Mouse (Mus musculus): ENCODE results near the gene Slc9b2. TPM values are rescaled to one million over a fixed set of nuclear protein-coding genes. Genes with fewer than 3 reads are reported as not detected.

Slc9b2 gene
- polyA plus RNA-seq, 1 experiment from 2014 or later = 1.1 TPM

DNA sequence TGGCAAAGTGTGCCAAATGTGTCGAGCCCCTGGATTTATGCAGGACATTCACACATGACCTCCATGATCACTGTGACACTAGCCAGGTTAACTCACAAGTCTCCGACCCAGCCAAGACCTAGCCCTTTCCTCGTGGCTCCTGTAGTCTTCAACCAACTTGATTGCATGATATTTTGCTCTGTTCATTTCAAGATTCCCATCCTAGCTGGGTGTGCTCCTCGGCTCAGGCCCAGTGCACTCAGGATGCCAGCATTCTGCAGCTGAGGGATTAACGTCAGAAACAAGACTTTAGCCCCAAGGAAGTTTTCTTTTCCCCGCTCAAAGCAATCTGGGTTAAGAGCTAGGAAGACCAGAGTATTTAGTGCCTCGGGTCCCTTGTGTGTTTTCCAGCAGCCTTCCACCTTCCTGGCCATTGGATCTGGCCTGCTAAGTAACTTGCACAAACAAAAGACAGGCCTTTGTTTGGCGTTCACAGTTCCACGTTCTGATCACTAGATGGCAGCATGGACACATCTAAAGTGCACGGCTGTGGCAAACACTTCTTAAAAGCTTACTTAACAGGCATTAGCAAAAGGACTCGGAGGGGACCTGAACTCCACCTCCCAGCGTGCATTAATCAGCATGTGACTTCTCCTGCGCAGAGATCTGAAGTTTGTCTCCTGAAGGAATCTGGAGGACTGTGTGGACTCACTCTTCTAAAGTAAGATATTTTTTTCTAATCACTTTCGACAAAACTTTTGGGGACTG lies 26.7 kb upstream of the Slc9b2 start, which contains the start of gene Bdh2:
Gene Bdh2, plus strand, starts transcription at position 553 of the 747 bp plus-strand sequence.
- Histone ChIP-seq H3K4me2 (peak within 1 kb of the TSS; percentile 45), H3K27ac (ENCODE audit: low read depth, low read length) (no peak within 1 kb of the TSS), H3K9me3 (replicated peaks; ENCODE audit: control insufficient read depth, low read length) (no peaks in the 10 kb centered on the region), H3K4me1 (ENCODE audit: control insufficient read depth, insufficient read depth, low read length) (no peaks in the 10 kb centered on the region), H3K9ac (ENCODE audit: low read depth, low read length) (no peak within 1 kb of the TSS), H3K4me3 (ENCODE audit: low read depth, low read length) (no peak within 1 kb of the TSS), H3K27me3 (ENCODE audit: control insufficient read depth, insufficient read depth, low read length) (no peaks in the 10 kb centered on the region), H3K36me3 (ENCODE audit: control insufficient read depth, insufficient read depth, low read length) (no peaks in the 10 kb centered on the region)
- no peak; the same call in 1 of the 2 replicates for ATAC-seq (replicated peaks; ENCODE audit: insufficient number of reproducible peaks, low FRiP score, low TSS enrichment)
- 23% methylated on average over 14 of the region's 14 CpGs for WGBS (ENCODE audit: insufficient replicate concordance)

DNA sequence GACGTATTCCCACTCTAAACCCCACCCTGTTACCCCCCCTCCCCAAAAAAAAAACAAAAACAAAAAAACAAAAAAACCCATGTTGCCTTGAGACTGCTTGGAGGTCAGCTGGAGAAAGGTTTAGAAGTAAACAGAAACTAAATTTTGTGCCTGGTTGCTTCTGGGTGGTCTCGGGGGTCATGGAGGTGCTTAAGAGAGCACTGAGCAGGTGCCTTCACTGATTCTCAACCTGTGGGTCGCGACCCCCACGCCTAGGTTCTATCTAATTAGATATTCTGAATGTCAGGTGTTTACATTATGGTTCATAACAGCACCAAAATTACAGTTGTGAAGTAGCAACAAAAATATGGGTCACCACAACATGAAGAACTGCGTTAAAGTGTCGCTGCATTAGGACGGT lies 25.8 kb upstream of the Slc9b2 start:
- Histone ChIP-seq H3K4me1 (ENCODE audit: control insufficient read depth, insufficient read depth, low read length) (no peaks in the 10 kb centered on the region), H3K4me3 (ENCODE audit: low read depth, low read length) (no peak overlapping the region), H3K9ac (ENCODE audit: low read depth, low read length) (no peak overlapping the region), H3K4me2 (no peak overlapping the region), H3K27me3 (ENCODE audit: control insufficient read depth, insufficient read depth, low read length) (no peaks in the 10 kb centered on the region), H3K36me3 (ENCODE audit: control insufficient read depth, insufficient read depth, low read length) (no peaks in the 10 kb centered on the region), H3K27ac (ENCODE audit: low read depth, low read length) (no peak overlapping the region), H3K9me3 (replicated peaks; ENCODE audit: control insufficient read depth, low read length) (no peaks in the 10 kb centered on the region)
- no peak for ATAC-seq (replicated peaks; ENCODE audit: insufficient number of reproducible peaks, low FRiP score, low TSS enrichment)
- 82% methylated on average over 8 of the region's 8 CpGs for WGBS (ENCODE audit: insufficient replicate concordance)

DNA sequence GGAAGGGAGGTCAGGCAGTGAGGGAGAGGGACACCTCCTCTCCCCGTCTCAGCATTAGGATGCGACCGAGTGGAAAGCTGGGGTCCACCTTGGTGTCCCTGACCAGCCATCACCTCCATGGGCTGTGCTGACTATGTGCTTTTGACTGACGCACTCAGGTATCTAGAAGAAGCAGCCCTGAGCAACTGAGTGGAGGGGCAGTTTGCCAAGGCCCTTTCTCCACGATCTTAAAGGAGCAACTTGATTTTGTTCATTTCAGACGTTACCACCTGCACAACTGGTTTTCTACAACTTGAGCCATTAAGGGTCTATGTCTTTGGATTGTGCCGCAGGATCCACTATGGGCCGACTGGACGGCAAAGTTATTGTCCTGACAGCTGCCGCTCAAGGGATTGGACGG lies 22.2 kb upstream of the Slc9b2 start:
- Histone ChIP-seq H3K9me3 (replicated peaks; ENCODE audit: control insufficient read depth, low read length) (no peaks in the 10 kb centered on the region), H3K27ac (ENCODE audit: low read depth, low read length) (no peak overlapping the region), H3K4me2 (no peak overlapping the region), H3K4me1 (ENCODE audit: control insufficient read depth, insufficient read depth, low read length) (no peaks in the 10 kb centered on the region), H3K27me3 (ENCODE audit: control insufficient read depth, insufficient read depth, low read length) (no peaks in the 10 kb centered on the region), H3K4me3 (ENCODE audit: low read depth, low read length) (no peak overlapping the region), H3K9ac (ENCODE audit: low read depth, low read length) (no peak overlapping the region), H3K36me3 (ENCODE audit: control insufficient read depth, insufficient read depth, low read length) (no peaks in the 10 kb centered on the region)
- 85% methylated on average over 11 of the region's 11 CpGs for WGBS (ENCODE audit: insufficient replicate concordance)
- no peak for ATAC-seq (replicated peaks; ENCODE audit: insufficient number of reproducible peaks, low FRiP score, low TSS enrichment)

DNA sequence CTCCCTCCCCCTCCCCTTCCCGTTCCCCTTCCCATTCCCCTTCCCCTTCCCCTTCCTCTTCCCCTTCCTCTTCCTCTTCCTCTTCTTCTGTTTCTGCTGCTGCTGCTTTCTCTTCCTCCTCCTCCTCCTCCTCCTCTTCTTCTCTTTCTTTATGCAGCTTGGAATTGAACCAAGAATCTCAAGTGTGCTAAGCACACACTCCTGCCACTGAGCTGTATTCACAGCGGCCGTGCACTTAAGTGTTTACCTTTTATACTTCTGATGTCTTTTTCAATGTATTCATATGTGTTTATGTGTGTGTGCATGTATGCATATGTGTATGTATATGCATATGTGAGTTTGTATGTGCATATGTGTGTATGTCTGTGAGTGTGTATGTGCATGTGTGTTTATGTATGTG lies 21.7 kb upstream of the Slc9b2 start:
- Histone ChIP-seq H3K27ac (ENCODE audit: low read depth, low read length) (no peak overlapping the region), H3K9me3 (replicated peaks; ENCODE audit: control insufficient read depth, low read length) (no peaks in the 10 kb centered on the region), H3K4me1 (ENCODE audit: control insufficient read depth, insufficient read depth, low read length) (no peaks in the 10 kb centered on the region), H3K4me3 (ENCODE audit: low read depth, low read length) (no peak overlapping the region), H3K36me3 (ENCODE audit: control insufficient read depth, insufficient read depth, low read length) (no peaks in the 10 kb centered on the region), H3K4me2 (no peak overlapping the region), H3K9ac (ENCODE audit: low read depth, low read length) (no peak overlapping the region), H3K27me3 (ENCODE audit: control insufficient read depth, insufficient read depth, low read length) (no peaks in the 10 kb centered on the region)
- no peak for ATAC-seq (replicated peaks; ENCODE audit: insufficient number of reproducible peaks, low FRiP score, low TSS enrichment)
- WGBS (ENCODE audit: insufficient replicate concordance) = 72% methylated on average over 3 of the region's 3 CpGs

DNA sequence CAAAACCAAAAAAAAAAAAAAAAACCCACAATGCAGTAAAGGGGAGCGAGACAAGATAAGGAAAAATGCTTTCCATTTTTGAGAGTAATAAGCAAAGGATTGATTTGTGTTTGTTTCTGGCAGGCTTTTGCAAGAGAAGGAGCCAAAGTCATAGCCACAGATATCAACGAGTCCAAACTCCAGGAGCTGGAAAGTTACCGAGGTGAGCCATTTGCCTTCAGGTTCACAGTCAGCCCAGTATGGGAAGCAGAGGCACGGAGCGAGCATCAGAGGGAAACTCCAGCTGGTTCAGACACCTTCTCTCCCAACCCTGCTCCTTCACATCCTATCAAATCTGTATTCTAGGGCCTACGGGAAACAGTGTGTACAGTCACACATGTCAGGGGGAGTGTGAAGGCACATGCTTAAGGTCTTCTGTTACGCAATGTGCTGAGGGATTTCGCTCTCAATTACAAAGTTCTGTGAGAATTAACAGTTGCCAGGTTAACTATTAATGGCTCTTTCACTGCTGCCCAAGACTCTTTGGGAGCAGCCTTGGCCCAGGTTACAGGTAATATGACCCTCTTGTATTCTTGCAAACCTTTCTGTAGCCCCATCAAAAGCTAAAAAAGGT lies 19.3 kb upstream of the Slc9b2 start:
- H3K27ac ChIP-seq (ENCODE audit: low read depth, low read length) = no peak overlapping the region
- H3K27me3 ChIP-seq (ENCODE audit: control insufficient read depth, insufficient read depth, low read length) = no peaks in the 10 kb centered on the region
- WGBS (ENCODE audit: insufficient replicate concordance) = 72% methylated on average over 8 of the region's 8 CpGs
- H3K4me3 ChIP-seq (ENCODE audit: low read depth, low read length) = no peak overlapping the region
- H3K4me1 ChIP-seq (ENCODE audit: control insufficient read depth, insufficient read depth, low read length) = no peaks in the 10 kb centered on the region
- no peak overlapping the region for H3K9ac ChIP-seq (ENCODE audit: low read depth, low read length)
- no peaks in the 10 kb centered on the region for H3K9me3 ChIP-seq (replicated peaks; ENCODE audit: control insufficient read depth, low read length)
- H3K36me3 ChIP-seq (ENCODE audit: control insufficient read depth, insufficient read depth, low read length) = no peaks in the 10 kb centered on the region
- no peak overlapping the region for H3K4me2 ChIP-seq
- no peak for ATAC-seq (replicated peaks; ENCODE audit: insufficient number of reproducible peaks, low FRiP score, low TSS enrichment)

DNA sequence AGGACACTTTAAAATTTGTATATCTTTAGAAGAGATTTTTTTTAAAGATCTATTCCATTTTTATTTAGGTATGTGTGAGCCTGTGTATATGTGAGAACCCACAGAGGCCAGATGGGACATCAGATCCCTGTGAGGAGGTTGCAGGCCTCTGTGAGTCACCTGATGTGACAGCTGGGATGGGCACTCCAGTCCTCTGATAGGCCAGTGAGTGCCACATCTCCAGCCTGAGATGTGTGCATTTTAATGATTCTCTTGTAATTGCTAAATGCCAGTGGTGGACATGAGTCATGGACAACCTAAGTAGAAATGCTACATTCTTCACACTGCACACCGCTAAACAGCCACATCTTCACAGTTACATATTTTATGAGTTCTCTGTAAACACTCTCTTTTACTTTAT lies 18.4 kb upstream of the Slc9b2 start:
- Histone ChIP-seq H3K4me2 (no peak overlapping the region), H3K36me3 (ENCODE audit: control insufficient read depth, insufficient read depth, low read length) (no peaks in the 10 kb centered on the region), H3K9me3 (replicated peaks; ENCODE audit: control insufficient read depth, low read length) (no peaks in the 10 kb centered on the region), H3K4me3 (ENCODE audit: low read depth, low read length) (no peak overlapping the region), H3K4me1 (ENCODE audit: control insufficient read depth, insufficient read depth, low read length) (no peaks in the 10 kb centered on the region), H3K9ac (ENCODE audit: low read depth, low read length) (no peak overlapping the region), H3K27ac (ENCODE audit: low read depth, low read length) (no peak overlapping the region), H3K27me3 (ENCODE audit: control insufficient read depth, insufficient read depth, low read length) (no peaks in the 10 kb centered on the region)
- 81% methylated on average over 1 of the region's 1 CpGs for WGBS (ENCODE audit: insufficient replicate concordance)
- no peak for ATAC-seq (replicated peaks; ENCODE audit: insufficient number of reproducible peaks, low FRiP score, low TSS enrichment)

DNA sequence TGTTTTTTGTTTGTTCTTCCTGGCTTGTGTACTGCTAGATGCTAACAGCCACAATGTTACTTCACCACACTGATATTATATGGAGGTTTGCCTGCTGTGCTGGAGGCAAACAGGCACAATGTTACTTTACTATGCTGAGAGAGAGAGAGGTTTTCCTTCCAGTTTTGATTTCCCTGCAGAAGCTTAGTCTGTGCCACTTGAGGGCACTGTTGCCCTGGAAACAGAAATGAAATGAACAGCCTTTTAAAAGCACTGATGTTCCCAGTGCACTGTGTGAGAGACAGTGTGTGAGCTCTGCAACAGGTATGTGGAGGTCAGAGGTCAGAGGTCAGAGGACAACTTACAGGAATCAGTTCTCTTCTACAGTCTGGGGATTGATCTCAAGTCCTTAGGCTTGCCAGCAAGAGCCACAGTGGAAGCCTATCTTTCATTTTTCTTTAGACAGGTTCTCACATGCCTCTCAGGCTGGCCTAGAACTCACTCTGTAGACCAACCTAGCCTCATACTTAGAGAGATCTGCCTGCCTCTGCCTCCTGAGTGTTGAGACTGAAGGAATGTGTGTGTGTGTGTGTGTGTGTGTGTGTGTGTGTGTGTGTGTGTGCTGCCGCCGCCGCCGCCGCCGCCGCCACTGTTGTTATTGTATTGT lies 17.1 kb upstream of the Slc9b2 start:
- 97% methylated on average over 7 of the region's 7 CpGs for WGBS (ENCODE audit: insufficient replicate concordance)
- peak; percentile 35; the same call in 1 of the 2 replicates for ATAC-seq (replicated peaks; ENCODE audit: insufficient number of reproducible peaks, low FRiP score, low TSS enrichment)
- Histone ChIP-seq H3K4me1 (ENCODE audit: control insufficient read depth, insufficient read depth, low read length) (no peaks in the 10 kb centered on the region), H3K36me3 (ENCODE audit: control insufficient read depth, insufficient read depth, low read length) (no peaks in the 10 kb centered on the region), H3K9me3 (replicated peaks; ENCODE audit: control insufficient read depth, low read length) (no peaks in the 10 kb centered on the region), H3K27me3 (ENCODE audit: control insufficient read depth, insufficient read depth, low read length) (no peaks in the 10 kb centered on the region), H3K4me2 (no peak overlapping the region), H3K27ac (ENCODE audit: low read depth, low read length) (no peak overlapping the region), H3K9ac (ENCODE audit: low read depth, low read length) (no peak overlapping the region), H3K4me3 (ENCODE audit: low read depth, low read length) (no peak overlapping the region)

DNA sequence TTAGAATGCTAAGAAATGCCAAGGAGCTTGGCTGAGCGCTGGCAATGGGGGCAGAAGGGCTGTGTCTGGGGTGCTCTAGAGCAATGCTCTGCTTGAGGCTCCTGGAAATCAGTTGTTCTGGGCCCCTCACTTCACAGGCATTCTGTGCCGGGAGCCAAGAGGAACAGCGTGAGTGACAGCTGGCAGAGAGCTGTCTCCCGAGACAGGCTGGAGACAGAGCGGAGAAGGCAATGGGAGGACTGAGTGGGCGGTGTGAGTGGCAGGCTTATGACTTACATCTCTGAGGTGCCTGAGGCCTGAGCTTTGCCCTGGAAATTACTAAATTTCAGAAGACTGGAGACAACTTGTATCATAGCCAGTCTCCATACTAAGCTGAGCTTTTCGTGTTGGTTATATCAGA lies 13.8 kb upstream of the Slc9b2 start:
- Histone ChIP-seq H3K36me3 (ENCODE audit: control insufficient read depth, insufficient read depth, low read length) (no peaks in the 10 kb centered on the region), H3K4me3 (ENCODE audit: low read depth, low read length) (no peak overlapping the region), H3K9ac (ENCODE audit: low read depth, low read length) (no peak overlapping the region), H3K27ac (ENCODE audit: low read depth, low read length) (no peak overlapping the region), H3K27me3 (ENCODE audit: control insufficient read depth, insufficient read depth, low read length) (no peaks in the 10 kb centered on the region), H3K4me2 (no peak overlapping the region), H3K4me1 (ENCODE audit: control insufficient read depth, insufficient read depth, low read length) (no peaks in the 10 kb centered on the region), H3K9me3 (replicated peaks; ENCODE audit: control insufficient read depth, low read length) (no peaks in the 10 kb centered on the region)
- WGBS (ENCODE audit: insufficient replicate concordance) = 39% methylated on average over 7 of the region's 7 CpGs
- no peak for ATAC-seq (replicated peaks; ENCODE audit: insufficient number of reproducible peaks, low FRiP score, low TSS enrichment)
